Mouse (Mus musculus) T-helper 1 cell (primary cell): ENCODE measurements around the gene Zfp704.
"Not testable (repeated sequence)": the region's sequence is repeated elsewhere in the genome, so short reads cannot be mapped to it uniquely, and the experiment has no call there.

ENCODE experiments used
- in situ Hi-C: fragments of 300-600 bp; cut with MboI, MseI; formaldehyde crosslinking; loops from one replicate; pipeline ENCODE4 v1.15.1; 2025; ENCODE audit warnings: high pct_unique_total_duplicates

The Zfp704 gene

DNA sequence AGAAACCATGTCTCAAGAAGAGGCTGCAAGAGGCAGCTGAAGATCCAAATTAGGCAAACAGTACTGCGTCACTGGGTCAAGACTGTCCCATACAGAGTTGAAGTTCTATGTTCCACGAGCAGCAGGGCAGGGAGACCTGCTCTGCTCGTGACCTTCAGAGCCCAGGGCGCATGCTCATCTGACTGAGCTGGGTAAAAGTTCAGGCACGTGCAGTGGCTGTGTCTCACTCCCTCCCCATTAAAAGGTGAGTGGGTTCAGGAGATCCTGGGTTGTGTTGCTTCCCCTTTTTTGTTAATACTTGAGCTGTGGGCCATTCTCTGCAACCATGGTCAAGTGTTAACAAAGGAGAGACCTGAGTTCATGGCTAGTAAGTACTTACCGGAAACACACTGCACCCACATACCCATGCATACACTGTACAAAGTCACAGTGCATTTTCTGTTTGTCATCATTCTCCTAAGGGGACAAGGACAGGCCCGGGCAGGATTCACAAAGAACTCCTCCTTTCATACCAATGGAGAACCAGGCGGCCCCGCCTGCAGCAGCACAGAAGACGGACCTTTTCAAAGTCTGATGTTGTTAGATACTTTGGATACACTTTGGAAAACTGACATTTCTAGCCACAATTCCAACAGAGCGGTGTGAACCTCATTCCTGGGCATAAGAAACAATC is 10.0 kb downstream of the Zfp704 start:
- in situ Hi-C loops: no loop called here

DNA sequence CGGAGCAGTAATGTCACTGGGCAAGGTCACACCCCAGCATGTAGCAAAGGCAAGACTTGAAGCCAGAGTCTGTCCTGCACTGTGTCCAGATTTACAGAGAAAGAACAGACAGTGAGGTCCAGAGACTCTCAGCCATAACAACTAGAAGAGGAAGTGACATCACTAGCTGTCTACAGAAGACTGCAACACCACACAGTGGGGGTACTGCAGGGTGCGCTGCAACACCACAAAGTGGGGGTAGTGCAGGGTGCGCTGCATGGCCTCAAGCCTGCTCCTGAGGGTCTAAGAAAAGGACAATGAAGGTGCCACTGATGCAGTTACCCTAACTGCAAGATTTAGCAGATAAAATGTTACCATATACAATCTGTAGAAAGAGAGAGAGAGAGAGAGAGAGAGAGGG is 11.8 kb downstream of the Zfp704 start:
- in situ Hi-C loops: no loop called here

DNA sequence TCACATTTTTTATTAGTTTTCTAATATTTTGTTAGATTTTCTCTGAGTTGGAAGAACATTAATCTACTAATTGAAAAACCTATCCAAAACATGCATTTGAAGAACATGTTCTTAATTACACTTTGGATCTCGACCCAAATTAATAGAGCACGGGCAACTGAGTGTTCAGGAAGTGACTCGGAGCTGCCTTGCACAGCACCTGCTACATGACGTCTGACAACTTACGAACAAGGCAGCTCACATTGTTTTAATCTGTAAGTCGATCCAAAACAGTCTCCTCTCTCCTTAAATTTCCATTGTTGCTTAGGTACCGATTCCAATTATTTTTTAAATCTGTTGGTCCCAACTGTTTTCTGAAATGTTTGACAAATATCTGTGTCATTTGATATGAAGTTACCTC is 15.4 kb downstream of the Zfp704 start:
- in situ Hi-C loops: no loop called here

DNA sequence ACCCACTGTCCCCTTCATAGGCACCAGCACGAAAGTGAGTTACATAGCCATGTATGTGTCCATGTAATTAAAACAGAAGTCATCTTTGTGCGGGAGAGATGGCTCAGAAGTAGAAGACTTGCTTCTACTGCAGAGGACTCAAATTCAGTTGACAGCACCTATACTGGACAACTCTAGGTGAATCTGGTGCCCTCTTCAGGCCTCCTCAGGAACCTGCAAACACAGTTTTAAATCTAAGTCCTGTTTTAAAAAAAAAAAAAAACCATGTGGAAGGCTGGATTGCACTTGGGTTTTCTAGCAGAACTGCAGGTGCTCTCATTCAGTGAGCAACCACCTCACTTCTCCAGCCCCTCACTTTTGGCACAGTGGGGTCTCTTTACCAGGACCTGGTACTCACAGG is 16.1 kb downstream of the Zfp704 start:
- in situ Hi-C loops: no loop called here

DNA sequence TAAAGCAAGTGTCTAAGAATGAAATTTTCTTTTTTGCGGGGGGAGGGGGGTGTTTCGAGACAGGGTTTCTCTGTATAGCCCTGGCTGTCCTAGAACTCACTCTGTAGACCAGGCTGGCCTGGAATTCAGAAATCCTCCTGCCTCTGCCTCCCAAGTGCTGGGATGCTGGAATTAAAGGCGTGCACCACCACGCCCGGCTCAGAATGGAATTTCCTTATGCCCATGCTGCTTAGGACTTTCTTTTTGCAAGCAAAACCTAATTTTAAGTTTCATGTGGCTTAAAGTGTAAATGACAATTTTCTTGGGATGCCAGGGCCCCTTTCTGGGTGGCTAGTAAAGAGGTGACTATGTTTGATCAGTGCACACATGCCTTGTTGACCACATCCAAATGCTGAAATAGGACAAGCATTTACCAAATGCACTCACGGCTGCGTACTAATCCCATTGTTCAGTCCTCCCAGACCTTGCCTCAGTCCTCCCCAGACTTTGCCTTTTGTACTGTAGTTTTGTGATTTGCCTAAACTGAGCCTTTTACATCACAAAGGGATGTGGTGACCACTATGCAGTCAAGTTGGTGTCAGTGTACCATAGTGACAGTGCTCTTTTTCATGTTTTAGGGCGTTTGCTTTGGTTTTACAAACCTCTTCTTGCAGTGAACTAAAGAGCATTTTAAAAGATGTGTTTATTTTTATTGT is 18.3 kb downstream of the Zfp704 start:
- in situ Hi-C loops: no loop called here

DNA sequence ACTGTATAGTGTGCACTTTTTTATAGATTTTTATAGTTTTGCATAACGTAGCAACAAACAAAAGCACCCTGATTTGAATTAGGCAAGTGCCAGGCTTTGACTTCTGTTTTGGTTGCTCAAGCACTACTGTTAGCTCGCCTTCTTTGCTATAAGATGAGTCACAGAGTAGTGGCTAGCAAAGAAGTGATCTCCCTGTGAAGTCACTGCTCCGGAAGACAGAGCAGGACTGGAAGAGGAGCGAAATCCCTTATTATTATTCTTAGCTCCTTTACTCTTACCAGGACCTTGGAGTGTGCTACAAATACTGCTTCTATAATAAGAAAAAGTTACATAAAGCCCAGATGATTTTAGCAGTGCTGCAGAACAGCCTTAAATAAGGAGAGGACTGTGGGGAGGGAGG is 21.2 kb downstream of the Zfp704 start:
- in situ Hi-C loops: no loop called here

DNA sequence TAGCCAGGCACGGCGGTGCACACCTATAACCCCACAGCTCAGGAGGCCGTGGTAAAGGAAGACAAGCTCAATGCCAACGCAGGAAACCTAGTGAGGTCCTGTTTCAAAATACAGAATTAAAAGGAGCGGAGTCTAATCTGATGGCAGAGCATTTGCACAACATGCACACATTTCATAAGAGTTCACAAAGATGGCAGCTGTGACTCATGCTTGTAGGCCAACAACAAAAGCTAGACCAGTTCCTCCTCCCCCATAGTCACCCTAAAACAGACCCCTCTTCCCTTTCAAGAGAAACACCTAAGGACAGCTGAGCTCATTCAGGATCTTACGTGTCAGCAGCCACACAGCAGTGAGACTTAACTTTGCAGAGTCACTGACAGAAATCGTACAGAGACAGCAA is 22.6 kb downstream of the Zfp704 start:
- in situ Hi-C loops: no loop called here

DNA sequence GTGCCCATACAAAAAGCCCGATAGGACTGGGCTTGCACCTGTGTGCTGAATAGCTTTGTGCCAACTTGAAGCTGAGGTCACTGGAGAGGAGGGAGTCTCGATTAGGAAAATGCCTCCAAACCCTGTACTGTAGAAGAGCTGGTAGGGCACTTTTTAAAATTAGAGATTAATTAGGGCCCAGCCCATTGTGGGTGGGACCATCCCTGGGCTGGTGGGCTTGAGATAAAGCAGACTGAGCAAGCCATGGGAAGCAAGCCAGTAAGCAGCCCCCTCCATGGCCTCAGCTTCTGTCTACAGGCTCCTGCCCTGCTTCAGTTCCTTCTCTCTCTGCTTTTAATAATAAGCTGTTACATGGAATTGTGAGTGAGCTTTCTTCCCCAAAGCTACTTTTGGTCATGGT is 26.4 kb downstream of the Zfp704 start:
- in situ Hi-C loops: no loop called here

DNA sequence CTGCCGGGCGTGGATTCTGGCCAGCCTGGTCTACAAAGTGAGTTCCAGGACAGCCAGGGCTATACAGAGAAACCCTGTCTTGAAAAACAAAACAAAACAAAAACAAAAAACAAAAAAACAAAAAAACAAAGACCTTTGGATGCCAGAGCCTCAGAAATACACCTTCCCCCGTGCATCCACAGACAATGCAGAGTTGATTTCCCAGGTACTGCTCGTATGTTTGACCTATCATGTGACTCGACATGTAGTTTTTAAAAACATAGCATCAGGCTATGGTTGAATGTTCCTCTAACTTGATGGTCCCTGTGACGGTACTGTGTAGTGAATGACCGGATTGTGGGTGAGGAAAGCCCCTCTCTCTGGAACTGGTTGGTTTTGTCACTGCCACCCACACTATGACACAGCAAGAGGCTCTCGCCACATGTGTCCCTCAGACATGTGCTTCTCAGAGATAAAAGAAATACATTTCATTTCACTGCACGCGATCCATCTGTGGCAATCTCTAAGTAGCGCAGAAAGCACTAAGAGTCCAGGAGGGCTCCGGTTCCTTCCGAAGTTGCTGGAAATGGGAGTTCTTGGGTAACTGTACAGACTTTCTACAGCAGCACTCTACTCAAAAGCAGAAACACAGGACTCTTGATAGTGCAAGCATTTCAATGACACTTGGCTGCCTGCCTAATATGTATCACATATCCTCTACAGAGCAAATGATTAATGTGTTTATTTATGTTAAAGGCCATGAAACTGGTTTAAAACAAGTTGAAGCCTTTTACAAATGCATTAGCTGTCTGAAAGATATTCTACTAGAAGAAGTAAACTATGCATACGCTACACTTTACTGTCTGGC is 28.7 kb downstream of the Zfp704 start:
- in situ Hi-C loops: no loop called here

DNA sequence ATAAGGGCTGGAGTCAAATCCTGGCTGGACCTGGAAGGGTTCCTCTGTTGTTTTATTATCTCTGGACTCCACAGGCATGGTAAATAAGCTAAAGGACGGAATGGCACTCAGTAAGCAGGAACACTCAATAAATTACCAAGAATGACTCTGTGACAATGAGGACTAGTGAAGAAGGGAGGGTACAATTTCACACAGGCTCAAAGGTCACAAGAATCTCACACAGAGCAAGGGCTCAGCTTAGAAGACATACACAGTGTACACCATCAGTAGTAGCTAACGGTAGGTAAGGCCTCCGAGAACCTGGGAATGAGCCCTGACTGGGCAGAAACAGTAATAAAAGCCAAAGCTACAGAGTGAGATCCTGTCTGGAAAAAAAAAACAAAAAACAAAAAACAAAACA is 29.8 kb downstream of the Zfp704 start:
- in situ Hi-C loops: no loop called here

DNA sequence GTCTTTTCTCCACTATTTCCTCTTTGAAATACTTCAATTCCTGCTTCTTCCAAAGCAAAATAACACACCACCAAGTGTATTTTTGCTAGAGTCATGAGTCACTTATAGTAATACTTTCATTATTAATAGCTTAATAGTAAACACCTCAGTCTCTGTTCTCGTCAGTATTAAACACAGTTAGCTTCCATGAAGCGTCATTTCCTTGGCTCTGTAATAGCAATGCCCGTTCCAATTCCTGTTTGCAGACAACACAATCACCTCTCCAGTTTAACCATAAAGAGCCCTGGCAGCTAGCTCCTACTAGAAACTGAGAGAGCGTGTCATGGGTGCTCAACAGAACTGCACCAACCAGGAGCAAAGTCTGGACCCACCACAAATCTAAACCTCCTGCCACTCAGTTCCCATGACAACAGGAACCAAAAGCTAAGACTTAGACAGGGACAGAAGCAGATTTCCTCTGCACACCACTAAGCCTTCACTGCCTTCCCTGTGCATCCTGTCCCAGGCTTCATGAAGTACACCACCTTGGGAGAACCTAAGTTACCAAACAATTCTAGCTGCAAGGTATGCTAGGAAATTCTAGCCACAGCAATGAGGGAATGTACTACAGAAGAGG is 30.7 kb downstream of the Zfp704 start:
- in situ Hi-C loops: no loop called here

DNA sequence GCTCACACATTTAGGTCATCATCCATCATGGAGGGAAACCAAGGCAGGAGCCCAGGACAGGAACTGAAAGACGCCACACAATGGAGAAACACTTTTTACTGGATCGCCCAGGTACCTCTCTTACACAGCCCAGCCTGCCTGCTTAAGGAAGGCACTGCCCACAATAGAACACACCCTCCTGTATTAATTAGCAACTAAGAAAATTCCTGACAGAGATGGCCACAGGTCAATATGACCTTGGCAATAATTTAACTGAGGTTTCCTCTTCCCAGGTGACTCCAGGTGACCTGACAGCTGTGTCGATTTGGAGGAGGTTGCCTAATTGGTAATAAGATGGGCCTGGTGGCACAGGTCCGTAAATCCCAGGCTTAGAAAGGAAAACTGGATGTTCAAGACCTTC is 33.0 kb downstream of the Zfp704 start:
- in situ Hi-C loops: no loop called here

DNA sequence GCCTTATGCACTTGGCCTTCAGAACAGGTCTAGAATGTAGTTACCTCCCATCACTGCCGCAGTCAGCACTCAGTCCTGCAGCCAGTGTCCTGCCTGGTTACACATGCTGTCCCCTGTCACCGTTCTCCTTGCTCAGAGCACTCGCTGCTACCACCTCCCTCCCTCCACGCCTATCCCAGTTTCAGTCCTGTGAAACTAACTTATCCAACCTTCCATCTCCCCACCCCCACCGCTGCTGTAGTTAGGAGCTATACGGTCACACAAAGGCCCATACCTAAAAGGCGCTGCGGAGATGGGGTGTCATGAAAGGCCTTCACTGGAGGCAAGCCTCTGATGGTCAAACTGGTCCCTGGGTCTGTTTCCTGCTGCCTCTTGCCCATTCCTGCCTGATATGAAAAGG is 35.6 kb downstream of the Zfp704 start:
- in situ Hi-C loops: no loop called here

DNA sequence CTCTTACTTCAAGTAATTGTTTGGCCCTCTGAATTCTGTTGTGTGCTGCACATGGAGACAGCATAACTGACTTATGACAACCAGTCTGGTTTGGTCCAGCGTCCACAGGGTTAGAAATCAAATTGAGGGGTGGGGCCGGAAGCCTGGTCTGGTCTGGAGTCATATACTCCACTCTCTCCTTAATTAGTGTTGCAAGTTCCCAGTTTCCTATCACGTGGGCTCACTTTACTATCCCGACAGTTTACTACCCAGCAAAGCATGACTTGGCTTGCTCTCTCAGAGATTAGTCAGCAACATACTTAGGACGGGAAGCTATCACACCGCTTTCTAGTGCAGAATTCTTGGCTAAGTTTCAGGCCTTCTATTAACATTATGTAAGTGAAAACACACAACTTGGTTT is 36.3 kb downstream of the Zfp704 start:
- in situ Hi-C loops: no loop called here

DNA sequence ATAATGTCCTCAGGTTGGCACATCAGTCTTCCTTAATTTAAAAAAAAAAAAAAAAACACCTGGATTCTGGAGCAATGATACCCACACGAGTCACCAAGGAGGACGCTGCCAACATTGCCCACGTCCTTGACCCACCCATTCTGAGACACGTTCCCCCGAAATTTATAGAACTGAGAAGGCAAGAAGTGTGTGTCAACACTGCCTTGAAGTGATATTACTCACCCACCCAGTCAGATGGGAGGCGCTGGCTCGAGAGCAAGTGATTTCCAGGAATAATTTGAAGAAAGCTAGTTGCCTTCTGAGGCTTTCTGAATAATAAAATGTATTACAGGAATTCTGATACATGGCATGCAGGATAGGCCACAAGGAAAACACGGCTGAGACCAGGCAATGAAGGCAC is 37.6 kb downstream of the Zfp704 start:
- in situ Hi-C loops: no loop called here

DNA sequence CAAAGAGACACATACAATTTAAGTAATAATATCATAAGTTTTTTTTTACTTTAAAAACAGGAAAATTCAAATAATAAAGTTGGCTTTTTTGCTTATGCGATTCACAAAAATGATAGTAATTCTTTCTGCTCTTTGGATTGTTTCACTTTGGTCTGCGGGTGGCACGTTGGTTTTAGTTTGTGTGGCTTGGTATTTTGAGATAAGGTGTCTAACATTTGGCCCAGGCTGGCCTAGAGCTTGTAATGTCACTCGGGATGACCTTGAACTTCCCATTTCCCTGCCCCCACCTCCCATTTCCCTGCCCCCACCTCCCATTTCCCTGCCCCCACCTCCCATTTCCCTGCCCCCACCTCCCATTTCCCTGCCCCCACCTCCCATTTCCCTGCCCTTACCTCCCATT is 39.1 kb downstream of the Zfp704 start:
- in situ Hi-C loops: no loop called here

DNA sequence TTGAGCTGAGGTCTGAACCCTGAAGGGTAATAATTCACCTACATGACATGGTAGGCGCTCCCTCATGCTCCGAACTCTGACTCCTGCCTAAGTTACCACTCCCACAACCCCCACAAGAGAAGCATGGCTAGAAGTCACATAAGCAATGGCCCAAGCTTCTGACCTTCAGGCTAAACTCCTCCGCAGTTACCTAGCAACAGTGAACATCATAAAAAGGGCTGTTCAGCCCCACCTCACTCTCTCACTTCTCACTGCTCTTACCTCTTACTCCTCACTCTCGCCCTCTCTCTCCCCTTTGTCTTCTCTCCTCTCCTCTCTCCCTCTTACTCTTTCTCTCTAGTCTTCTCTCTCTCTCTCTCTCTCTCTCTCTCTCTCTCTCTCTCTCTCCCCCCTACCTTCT is 40.2 kb downstream of the Zfp704 start:
- in situ Hi-C loops: not testable (repeated sequence)

DNA sequence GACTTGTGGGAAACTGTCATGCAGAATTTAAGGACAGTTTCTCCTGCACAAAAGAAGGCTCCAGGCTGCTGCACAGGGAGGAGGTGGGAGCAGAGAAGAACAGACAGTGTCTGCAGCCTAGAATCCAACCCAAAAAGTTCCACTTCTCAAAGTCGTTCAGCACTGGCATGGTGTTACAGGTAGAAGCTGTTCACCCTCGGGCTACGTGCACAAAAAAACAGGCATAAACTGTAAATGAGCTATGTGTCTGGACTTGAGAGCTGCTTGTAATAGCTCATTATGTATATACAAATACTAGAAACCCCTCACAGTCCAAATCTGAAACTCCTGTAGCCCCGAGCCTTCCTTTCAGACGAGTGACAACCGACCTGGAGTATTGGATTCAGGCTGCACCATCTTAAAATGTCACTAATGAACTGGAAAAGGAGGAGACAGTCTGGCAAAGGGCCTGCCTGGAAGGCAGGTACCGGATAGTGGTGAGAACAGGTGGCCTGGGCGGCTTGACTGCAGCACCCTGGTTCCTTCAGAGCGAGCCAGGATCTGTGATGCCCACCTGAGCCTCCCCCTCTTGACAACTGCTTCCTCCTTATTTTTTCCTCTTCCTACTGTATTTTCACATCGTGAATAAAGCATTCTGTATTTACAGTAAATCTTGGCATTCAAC is 41.2 kb downstream of the Zfp704 start:
- in situ Hi-C loops: no loop called here

DNA sequence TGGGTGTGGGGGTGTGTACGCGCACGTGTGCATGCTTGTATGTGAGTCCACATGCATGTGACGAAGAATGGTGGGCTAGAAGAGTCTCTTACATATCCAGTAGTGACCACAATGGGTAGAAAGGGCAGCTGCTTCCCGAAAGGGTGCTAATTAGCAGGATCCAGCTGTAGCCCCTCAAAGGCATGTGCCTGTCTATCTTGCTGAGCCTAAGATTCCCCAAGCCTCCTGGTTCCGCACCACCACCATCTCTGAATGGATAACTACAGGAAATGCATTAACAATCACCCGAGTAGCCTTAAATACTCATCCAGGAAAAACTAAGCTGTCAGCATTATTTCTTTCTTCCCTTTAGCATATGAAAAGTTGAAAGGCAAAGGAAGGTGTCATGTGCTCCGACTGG is 41.9 kb downstream of the Zfp704 start:
- in situ Hi-C loops: no loop called here

DNA sequence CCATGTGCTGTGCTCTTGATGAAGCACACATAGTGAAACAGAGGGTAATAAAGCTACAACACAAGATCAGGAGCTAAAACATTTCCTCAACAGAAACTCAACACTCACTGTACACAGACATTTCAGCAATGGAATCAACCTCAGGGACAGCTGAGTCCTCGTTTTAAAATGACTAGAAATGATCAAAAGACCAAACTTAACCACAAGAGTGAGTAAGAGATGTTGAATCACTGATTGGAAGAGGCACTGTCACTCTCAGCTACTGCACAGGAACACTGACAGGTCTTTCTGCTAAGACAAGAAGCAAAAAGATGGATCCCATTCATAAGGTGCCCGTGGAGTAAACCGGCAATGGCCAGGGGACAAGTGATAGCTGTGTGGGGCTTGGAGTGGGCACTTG is 43.1 kb downstream of the Zfp704 start:
- in situ Hi-C loops: no loop called here

DNA sequence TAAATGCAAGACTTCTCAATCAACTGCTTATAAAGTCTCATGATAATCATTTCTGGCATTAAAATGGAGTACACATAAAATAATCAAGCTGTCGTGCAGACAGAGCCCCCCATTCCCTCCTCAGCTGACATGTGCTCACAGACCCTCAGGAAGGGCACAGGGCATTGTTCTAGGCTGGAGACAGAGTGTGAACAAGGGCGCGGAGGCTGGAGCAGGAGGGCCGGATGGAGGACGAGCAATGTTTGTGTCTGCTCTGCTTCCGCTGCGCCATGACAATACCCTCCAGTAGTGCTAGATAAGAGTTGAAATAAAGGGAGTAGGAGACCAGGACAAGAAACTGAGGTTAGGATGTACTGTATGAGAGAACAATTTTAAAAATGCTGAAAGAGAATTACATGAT is 46.3 kb downstream of the Zfp704 start:
- in situ Hi-C loops: no loop called here
